Mouse (Mus musculus): ENCODE data around the gene Smox. TPM values are rescaled to one million over a fixed set of nuclear protein-coding genes. Genes with fewer than 3 reads are reported as not detected.

Smox gene
- total and polyA plus RNA-seq, 2 experiments = 2.8 to 6.0 TPM

GRCm38 (mm10) chr2:131448353-131448752 is 42.9 kb upstream of the Smox start:
- Histone ChIP-seq H3K27me3 (ENCODE audit: control insufficient read depth, insufficient read depth, low read length) (no peaks in the 10 kb centered on the region), H3K36me3 (ENCODE audit: control insufficient read depth, insufficient read depth, low read length) (no peaks in the 10 kb centered on the region)

GRCm38 (mm10) chr2:131449720-131450119 is 41.6 kb upstream of the Smox start:
- no peaks in the 10 kb centered on the region for H3K79me2 ChIP-seq (ENCODE audit: control insufficient read depth, insufficient read depth, low read length)
- 60% methylated on average over 5 of the region's 5 CpGs for WGBS
- no peaks in the 10 kb centered on the region for H3K36me3 ChIP-seq (ENCODE audit: control insufficient read depth, insufficient read depth, low read length)
- H3K4me3 ChIP-seq (ENCODE audit: insufficient read depth, low read depth, low read length) = no peak overlapping the region
- peaks cover 5% of the 10 kb centered on the region; the same call in 1 of the 2 replicates for H3K4me1 ChIP-seq (ENCODE audit: control insufficient read depth, insufficient read depth, low read length)
- H3K9ac ChIP-seq (ENCODE audit: low read depth, low read length) = no peak overlapping the region
- H3K27ac ChIP-seq (replicated peaks; ENCODE audit: insufficient read depth, low read depth, low read length) = no peak overlapping the region
- no peak for DNase-seq (ENCODE audit: extremely low read depth, low read depth, low spot score)
- no peaks in the 10 kb centered on the region for H3K27me3 ChIP-seq (ENCODE audit: control insufficient read depth, insufficient read depth, low read length)
- no peak for TF ChIP-seq POLR2A (IDR thresholded peaks at IDR 0.05; ENCODE audit: extremely low read depth, insufficient read depth, low read length)
- TF ChIP-seq CTCF (IDR thresholded peaks at IDR 0.05; ENCODE audit: low read depth, low read length) = no peak

More at GRCm38 (mm10) chr2:131448353-131448752, 42.9 kb upstream of the Smox start:
- H3K4me3 ChIP-seq (ENCODE audit: insufficient read depth, low read depth, low read length) = no peak overlapping the region
- no peak overlapping the region for H3K27ac ChIP-seq (replicated peaks; ENCODE audit: insufficient read depth, low read depth, low read length)
- no peaks in the 10 kb centered on the region for H3K79me2 ChIP-seq (ENCODE audit: control insufficient read depth, insufficient read depth, low read length)
- TF ChIP-seq CTCF (IDR thresholded peaks at IDR 0.05; ENCODE audit: low read depth, low read length) (no peak), POLR2A (IDR thresholded peaks at IDR 0.05; ENCODE audit: extremely low read depth, insufficient read depth, low read length) (no peak)
- H3K9ac ChIP-seq (ENCODE audit: low read depth, low read length) = no peak overlapping the region
- peaks cover 5% of the 10 kb centered on the region; the same call in 1 of the 2 replicates for H3K4me1 ChIP-seq (ENCODE audit: control insufficient read depth, insufficient read depth, low read length)
- DNase-seq (ENCODE audit: extremely low read depth, low read depth, low spot score) = no peak

DNA sequence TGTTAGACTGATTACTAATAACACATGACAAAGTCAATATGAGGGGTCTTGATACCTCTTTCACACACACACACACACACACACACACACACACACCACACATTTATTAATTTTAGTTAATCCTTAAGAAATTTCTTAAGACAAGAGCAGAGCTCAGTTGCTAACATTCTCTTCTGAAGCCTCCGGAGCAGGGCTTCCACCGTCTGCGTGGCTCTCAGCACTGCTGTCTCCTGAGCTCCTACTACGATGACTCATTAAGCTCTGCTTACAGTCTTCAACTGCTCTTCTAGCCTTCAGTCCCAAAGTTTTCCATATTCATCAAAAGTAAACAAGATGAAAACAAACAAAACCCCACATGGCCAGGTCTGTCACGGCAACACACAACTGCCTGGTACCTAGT is 40.8 kb upstream of the Smox start:
- Histone ChIP-seq H3K36me3 (ENCODE audit: control insufficient read depth, insufficient read depth, low read length) (no peaks in the 10 kb centered on the region), H3K4me1 (ENCODE audit: control insufficient read depth, insufficient read depth, low read length) (peaks cover 5% of the 10 kb centered on the region; the same call in 1 of the 2 replicates), H3K27me3 (ENCODE audit: control insufficient read depth, insufficient read depth, low read length) (no peaks in the 10 kb centered on the region), H3K27ac (replicated peaks; ENCODE audit: insufficient read depth, low read depth, low read length) (no peak overlapping the region), H3K9ac (ENCODE audit: low read depth, low read length) (no peak overlapping the region), H3K4me3 (ENCODE audit: insufficient read depth, low read depth, low read length) (no peak overlapping the region), H3K79me2 (ENCODE audit: control insufficient read depth, insufficient read depth, low read length) (no peaks in the 10 kb centered on the region)
- DNase-seq (ENCODE audit: extremely low read depth, low read depth, low spot score) = no peak
- TF ChIP-seq CTCF (IDR thresholded peaks at IDR 0.05; ENCODE audit: low read depth, low read length) = no peak
- TF ChIP-seq POLR2A (IDR thresholded peaks at IDR 0.05; ENCODE audit: extremely low read depth, insufficient read depth, low read length) = no peak
- WGBS = 92% methylated on average over 5 of the region's 5 CpGs

GRCm38 (mm10) chr2:131457728-131458127 is 33.6 kb upstream of the Smox start:
- no peaks in the 10 kb centered on the region for H3K79me2 ChIP-seq (ENCODE audit: control insufficient read depth, insufficient read depth, low read length)
- H3K4me3 ChIP-seq (ENCODE audit: insufficient read depth, low read depth, low read length) = no peak overlapping the region
- H3K27ac ChIP-seq (replicated peaks; ENCODE audit: insufficient read depth, low read depth, low read length) = no peak overlapping the region
- H3K4me1 ChIP-seq (ENCODE audit: control insufficient read depth, insufficient read depth, low read length) = peaks cover 4% of the 10 kb centered on the region
- no peak overlapping the region for H3K9ac ChIP-seq (ENCODE audit: low read depth, low read length)
- 6% methylated on average over 7 of the region's 7 CpGs for WGBS
- H3K27me3 ChIP-seq (ENCODE audit: control insufficient read depth, insufficient read depth, low read length) = no peaks in the 10 kb centered on the region
- peak; percentile 66 for DNase-seq (ENCODE audit: extremely low read depth, low read depth, low spot score)
- TF ChIP-seq POLR2A (IDR thresholded peaks at IDR 0.05; ENCODE audit: extremely low read depth, insufficient read depth, low read length) (no peak), CTCF (IDR thresholded peaks at IDR 0.05; ENCODE audit: low read depth, low read length) (no peak)
- H3K36me3 ChIP-seq (ENCODE audit: control insufficient read depth, insufficient read depth, low read length) = no peaks in the 10 kb centered on the region

DNA sequence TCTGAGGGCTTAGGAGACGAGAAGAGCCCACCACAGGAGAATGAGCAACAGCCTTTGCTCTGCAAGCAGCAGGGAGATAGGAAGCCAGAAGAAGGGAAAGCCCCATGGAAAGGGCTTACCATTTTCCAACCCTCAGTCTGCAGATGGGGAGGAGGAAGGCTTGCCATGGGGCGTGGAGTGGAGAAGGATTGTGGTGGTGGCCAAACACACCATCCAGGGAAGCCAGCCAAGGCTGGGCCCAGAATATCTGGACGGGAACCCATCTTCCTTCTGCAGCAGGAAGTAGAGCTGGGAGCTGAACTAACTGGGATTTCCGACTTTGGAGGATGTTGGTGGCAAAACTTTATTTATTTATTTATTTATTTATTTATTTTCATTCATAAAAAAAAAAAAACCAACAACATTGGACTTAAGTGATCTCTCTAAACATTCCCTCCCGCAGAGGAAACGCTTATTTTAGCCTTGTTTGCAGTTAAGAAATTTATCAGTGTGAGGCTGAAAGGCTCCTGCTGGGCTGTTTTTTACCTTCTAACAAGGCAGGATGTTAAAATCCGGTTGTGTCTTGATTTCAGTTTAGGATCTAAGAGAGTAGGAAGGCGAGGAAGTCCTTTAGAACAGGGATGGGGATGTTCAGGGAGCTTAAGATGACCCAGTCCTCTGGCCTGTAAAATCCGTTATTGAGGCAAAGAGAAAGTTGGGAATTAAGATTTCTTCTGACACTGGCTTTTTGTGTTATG is 30.2 kb upstream of the Smox start:
- Histone ChIP-seq H3K4me1 (ENCODE audit: control insufficient read depth, insufficient read depth, low read length) (peaks cover 4% of the 10 kb centered on the region), H3K9ac (ENCODE audit: low read depth, low read length) (no peak overlapping the region), H3K36me3 (ENCODE audit: control insufficient read depth, insufficient read depth, low read length) (no peaks in the 10 kb centered on the region), H3K4me3 (ENCODE audit: insufficient read depth, low read depth, low read length) (no peak overlapping the region), H3K27me3 (ENCODE audit: control insufficient read depth, insufficient read depth, low read length) (no peaks in the 10 kb centered on the region), H3K27ac (replicated peaks; ENCODE audit: insufficient read depth, low read depth, low read length) (no peak overlapping the region), H3K79me2 (ENCODE audit: control insufficient read depth, insufficient read depth, low read length) (no peaks in the 10 kb centered on the region)
- TF ChIP-seq POLR2A (IDR thresholded peaks at IDR 0.05; ENCODE audit: extremely low read depth, insufficient read depth, low read length) (no peak), CTCF (IDR thresholded peaks at IDR 0.05; ENCODE audit: low read depth, low read length) (no peak)
- WGBS = 75% methylated on average over 9 of the region's 9 CpGs
- peak; percentile 14 for DNase-seq (ENCODE audit: extremely low read depth, low read depth, low spot score)

DNA sequence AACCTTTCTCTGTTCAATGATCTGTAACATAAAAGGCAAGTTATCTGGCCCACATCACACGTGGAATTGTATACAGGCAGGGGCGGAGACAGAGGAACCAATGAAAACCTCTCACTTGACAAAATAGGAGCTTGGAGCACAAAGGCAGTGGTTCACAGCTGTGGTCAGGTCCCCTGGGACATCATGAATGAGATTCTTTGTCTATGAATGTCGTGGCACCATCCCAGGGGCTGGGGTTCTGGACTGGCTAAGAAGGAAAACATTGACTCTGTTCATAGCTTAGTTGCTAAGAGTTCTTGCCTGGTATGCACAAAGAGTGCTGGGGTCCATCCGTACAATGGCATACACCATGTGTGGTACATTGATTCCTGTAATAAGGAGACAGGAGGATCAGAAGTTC is 28.3 kb upstream of the Smox start:
- H3K4me1 ChIP-seq (ENCODE audit: control insufficient read depth, insufficient read depth, low read length) = peaks cover 4% of the 10 kb centered on the region
- WGBS = 95% methylated on average over 4 of the region's 4 CpGs
- H3K27ac ChIP-seq (replicated peaks; ENCODE audit: insufficient read depth, low read depth, low read length) = no peak overlapping the region
- no peaks in the 10 kb centered on the region for H3K27me3 ChIP-seq (ENCODE audit: control insufficient read depth, insufficient read depth, low read length)
- H3K79me2 ChIP-seq (ENCODE audit: control insufficient read depth, insufficient read depth, low read length) = no peaks in the 10 kb centered on the region
- no peak overlapping the region for H3K9ac ChIP-seq (ENCODE audit: low read depth, low read length)
- TF ChIP-seq POLR2A (IDR thresholded peaks at IDR 0.05; ENCODE audit: extremely low read depth, insufficient read depth, low read length) (no peak), CTCF (IDR thresholded peaks at IDR 0.05; ENCODE audit: low read depth, low read length) (no peak)
- DNase-seq (ENCODE audit: extremely low read depth, low read depth, low spot score) = no peak
- no peaks in the 10 kb centered on the region for H3K36me3 ChIP-seq (ENCODE audit: control insufficient read depth, insufficient read depth, low read length)
- H3K4me3 ChIP-seq (ENCODE audit: insufficient read depth, low read depth, low read length) = no peak overlapping the region

All from liver, adult 2 months (tissue).